Mouse (Mus musculus): ENCODE results near the gene Bri3. TPM values are rescaled to one million over a fixed set of nuclear protein-coding genes. Genes with fewer than 3 reads are reported as not detected.
"Not testable (repeated sequence)": the region's sequence is repeated elsewhere in the genome, so short reads cannot be mapped to it uniquely, and the experiment has no call there.

Bri3 gene
- total RNA-seq, 4 experiments from 2014 or later: 35.7 to 43.3 (median 40.9) TPM

DNA sequence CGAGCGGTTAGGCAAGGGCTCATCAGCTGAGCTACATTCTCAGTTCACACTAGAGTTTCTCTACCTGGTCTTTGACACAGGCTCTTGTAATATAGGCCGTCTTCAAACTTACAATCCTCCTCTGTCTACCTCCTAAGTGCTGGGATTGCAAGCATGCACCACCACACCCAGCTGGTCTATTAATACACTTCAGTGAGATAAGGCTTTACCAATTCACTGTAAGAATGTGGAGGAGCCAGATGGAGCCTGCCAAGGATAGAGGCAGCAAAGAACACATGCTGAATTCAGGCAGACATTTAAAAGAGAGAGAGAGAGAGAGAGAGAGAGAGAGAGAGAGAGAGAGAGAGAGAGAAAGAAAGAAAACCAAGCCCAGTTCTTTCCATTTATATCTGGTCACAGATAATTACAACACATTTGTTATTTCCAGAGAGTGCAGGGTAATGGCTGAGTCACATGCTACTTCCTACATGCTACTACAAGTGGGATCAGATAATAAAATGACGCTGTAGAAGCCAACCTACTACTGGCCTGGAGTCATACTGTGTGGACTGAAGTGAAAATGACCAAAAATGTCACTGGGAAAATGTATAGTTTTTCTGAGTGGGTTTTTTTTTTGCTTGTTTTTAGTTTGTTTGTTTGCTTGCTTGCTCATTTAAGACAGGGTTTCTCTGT lies 45.7 kb downstream of the Bri3 start:
- DNase-seq (ENCODE audit: low spot score in 2 of 2): no peak

GRCm38 (mm10) chr5:144294908-144295307 lies 50.7 kb downstream of the Bri3 start:
- no peak for DNase-seq (ENCODE audit: low spot score in 2 of 2)

DNA sequence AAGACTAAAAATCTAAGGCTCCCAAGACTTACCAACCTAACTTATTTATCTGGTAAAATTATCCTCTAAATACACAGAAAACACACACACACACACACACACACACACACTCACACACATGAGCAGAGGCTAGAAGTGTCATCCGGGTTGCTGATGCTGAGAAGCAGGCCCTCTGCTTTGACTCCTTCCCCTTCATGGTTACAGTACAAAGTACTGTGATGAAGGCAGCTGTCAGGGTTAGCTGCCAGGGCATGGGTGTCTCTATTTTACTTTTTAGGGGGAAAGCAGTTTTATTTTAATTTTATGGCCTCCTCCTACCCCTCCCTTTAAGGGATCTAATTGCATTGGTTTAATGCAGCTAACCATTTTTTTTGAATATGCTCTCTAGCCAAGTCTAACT lies 51.1 kb downstream of the Bri3 start:
- no peak for DNase-seq (ENCODE audit: low spot score in 2 of 2)

DNA sequence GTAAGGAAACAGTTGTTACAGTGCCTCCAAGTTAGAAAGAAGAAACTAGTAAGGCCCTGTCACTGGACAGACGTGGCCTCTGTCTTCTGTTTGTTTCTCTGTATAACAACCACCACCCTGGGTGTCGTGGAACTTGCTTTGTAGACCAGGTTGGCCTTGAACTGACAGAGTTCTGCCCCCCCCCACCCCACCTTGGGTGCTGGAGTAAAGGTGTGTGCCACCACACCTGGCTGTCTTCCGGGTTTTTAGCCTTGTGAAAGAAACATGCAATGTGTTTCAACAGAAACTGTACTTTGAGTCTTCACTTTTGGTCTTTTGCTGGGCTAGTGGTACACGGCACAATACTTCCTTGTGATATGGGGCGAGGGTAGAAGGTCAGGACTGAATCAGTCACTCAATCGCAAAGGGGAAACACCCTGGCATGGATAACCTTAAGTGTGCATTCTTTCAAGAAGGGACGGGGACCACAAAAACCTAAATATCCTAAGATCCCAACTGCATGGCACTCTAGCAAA lies 51.9 kb downstream of the Bri3 start:
- no peak for DNase-seq (ENCODE audit: low spot score in 2 of 2)

GRCm38 (mm10) chr5:144303071-144303470 lies 58.8 kb downstream of the Bri3 start:
- DNase-seq (ENCODE audit: low spot score in 2 of 2): no peak

DNA sequence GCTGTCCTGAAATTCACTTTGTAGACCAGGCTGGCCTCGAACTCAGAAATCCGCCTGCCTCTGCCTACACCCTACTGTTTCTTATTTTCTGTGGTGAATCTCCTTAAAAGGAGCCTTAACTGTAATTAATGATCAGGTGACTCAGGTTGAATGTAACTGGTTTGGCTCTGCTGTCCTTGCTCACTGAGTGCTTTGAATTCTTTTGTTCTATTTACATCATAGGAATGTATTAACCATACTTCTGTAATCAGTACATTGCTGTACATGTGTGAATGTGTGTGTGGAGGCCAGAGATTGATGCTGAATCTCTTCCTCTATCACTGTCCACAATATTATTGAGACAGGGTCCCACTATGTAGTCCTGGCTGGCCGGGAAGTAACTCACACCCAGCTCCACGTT lies 64.7 kb downstream of the Bri3 start:
- no peak for DNase-seq (ENCODE audit: low spot score in 2 of 2)

DNA sequence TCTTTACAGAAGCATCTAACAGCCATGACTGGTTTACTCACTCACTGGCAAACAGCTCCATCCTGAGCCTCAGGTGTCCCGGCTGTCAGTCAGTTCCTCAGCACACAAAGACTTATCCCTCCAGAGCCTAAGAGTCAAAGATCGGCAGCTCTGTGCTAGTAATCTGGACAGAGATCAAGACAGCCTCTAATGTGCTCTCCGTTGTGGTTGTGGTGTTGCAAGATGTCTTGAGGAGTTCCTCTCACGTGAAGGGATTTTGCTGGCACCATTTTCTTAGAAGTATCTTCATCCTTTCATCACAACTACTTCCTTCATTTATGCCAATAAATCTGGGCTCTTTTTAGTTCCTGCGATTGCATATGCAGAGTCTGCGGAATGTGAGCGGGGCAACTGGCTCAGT lies 67.9 kb downstream of the Bri3 start:
- no peak for DNase-seq (ENCODE audit: low spot score in 2 of 2)

DNA sequence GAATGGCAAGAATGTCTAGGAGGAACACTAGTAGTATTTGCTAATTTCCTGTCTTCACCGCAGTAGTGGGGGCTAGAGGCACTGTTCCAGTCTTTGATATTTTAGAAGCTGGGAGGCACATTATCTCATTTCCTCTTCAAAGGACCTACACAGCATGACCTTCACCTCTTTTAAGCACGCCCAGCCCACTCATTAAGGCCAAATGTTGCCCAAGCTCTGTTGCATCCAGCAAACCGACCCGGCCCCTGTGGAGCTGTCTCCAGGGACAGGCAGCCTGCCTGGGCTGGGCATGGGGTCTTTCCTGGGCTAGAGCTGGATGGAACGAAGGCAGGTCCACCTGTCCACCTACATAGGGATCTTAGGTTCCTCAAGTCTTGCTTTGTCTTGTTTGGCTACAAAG lies 69.1 kb downstream of the Bri3 start:
- no peak for DNase-seq (ENCODE audit: low spot score in 2 of 2)

DNA sequence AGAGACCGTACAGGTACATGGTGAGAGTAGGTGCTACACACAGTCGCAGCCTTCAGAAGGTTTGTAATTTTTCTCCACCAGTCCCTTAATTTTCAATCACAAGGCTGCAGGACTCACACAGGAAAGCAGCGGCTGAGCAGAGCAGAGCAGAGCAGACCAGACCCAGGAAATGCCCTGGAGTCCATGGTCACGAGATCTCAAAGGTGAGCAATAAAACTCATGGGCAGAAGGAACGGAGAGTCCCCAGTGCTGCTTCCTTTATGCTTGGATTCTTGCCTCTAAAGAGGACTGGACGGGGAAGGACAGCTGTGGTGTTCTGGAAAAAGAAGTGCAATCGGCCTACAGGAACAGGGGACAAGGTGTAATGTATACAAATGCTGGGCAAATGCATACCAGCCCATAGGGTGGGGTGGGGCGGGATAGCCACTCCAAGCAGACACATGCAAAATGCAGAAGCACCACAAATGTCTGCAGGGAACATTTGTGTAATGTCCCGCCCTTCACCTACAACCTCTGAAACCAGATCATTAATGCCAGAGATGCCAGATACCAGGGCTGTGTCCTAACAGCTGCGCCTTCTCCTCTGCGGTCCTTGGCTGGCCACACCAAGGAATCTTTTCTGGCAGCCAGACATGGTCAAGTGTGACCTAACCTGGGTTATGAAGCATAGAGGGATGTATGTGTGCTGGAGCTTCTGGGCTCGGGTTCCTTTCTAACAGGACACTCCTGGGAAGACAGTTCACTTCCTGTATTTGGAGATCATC lies 70.7 kb downstream of the Bri3 start:
- DNase-seq (ENCODE audit: low spot score in 2 of 2): no peak

GRCm38 (mm10) chr5:144316442-144316841 lies 72.2 kb downstream of the Bri3 start:
- no peak for DNase-seq (ENCODE audit: low spot score in 2 of 2)

DNA sequence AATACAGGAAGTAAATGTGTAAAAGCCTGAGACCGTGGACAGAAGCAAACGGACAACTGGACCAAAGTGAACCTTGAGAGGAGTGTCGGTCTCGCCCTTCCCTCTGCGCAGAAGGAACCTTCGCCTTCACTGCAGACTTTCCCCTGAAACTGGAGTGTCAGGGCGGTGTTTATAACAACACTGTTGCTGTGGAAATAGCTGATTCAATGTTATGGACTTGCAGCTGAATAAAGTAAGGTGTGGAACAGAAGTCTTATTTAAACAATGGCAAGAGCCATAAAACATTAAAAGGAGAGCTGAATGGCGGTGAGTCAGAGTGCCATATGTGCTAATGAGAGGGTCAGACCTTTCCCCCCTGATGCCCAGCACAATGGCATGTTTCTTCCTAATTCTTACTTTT lies 73.2 kb downstream of the Bri3 start:
- no peak for DNase-seq (ENCODE audit: low spot score in 2 of 2)

- no peak for DNase-seq (ENCODE audit: low spot score in 2 of 2)
Observed at GRCm38 (mm10) chr5:144318286-144318685, 74.0 kb downstream of the Bri3 start.

DNA sequence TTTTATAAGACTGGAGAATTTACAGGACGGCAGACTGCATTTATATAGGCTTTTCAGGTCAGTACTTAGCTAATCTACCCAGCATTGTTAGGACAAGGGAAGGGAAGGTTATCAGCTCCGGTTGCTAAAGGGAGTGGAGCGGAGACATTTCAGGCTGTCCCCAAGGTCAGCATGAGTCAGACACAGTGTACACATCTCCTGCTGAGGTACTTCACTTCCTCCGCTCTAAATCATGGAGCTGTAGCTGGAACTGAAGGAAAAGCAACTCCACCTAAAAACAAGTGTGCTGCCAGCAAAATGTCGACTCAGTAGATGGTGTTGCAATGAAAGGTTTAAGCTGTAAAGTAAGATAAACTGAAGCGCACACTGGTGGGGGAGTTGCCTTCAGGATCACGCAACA lies 77.4 kb downstream of the Bri3 start:
- no peak for DNase-seq (ENCODE audit: low spot score in 2 of 2)

GRCm38 (mm10) chr5:144322717-144323116 lies 78.5 kb downstream of the Bri3 start:
- DNase-seq (ENCODE audit: low spot score in 2 of 2): no peak

DNA sequence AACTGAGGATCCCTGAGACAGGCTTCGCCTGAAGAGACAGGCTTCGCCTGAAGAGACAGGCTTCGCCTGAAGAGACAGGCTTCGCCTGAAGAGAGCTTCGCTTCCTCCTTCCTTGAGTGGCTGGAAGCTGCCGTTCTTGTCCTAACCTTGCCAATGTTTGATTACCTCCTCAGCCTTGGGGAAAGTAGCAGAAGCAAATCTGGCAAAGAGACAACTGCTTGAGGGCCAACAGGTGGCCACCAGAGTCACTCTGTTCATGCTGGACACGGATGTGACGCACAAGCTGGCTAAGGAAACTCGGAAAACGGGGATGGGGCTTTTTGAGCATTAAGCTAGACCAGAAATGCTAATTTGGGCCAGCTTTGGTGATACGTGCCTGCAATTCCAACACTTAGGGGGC lies 89.8 kb downstream of the Bri3 start:
- DNase-seq (ENCODE audit: low spot score in 2 of 2): no peak

DNA sequence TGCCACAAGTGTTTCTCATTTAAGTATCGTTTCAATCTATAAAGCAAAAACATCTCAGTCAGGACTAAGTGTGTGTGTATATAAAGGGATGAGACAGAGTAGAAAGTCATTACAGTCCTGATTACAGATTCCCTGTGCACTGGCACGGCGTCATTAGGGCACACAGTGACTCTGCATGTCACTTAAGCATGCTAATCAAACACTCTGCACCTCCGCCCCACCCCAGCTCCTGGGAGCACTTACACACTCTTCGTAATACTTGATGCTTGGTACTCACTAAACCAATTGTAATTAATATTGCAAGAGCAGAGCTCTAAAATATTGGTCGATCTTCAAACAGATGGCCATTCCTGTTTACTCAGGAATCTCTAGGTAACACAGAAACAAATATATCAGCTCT lies 91.1 kb downstream of the Bri3 start:
- DNase-seq (ENCODE audit: low spot score in 2 of 2): not testable (repeated sequence)

DNA sequence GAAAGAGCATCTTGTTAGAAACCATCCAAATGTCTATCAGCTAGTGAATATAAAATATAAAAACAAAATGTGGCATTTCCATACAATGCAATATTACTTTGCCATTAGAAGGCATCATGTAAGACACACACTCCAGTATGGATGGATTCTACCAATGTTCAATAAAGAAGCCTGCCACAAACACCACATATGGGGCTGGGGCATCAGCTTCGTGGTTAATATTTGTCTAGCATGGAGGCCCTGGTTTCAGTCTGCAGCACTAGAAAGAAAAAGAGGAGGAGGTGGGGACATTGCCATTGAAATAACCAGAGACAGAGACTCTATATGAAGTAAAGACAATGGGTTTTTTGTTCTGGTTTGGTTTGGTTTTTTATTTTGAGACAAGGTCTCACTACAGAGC lies 94.5 kb downstream of the Bri3 start:
- DNase-seq (ENCODE audit: low spot score in 2 of 2): no peak

GRCm38 (mm10) chr5:144341085-144341484 lies 96.8 kb downstream of the Bri3 start:
- DNase-seq (ENCODE audit: low spot score in 2 of 2): no peak

GRCm38 (mm10) chr5:144344592-144344991 lies 100.4 kb downstream of the Bri3 start:
- no peak for DNase-seq (ENCODE audit: low spot score in 2 of 2)

DNA sequence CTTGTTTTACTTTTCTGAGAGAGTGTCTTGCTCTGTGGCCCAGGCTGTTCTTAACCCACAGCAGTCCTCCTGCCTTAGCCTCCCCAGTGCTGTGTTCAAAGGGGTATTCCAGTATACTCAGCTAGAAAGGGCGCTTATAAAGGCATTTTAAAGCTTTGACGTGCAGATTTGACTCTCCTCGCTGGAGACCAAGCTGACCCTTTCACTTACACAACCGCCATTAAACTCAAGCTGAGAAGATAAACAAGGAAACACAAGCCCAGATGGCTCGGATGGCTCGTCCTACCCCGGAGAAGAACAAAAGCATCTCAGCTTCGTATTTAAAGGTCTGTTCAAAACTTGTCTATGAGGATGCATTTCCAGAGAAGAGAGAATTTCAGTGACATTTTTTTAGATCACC lies 106.9 kb downstream of the Bri3 start:
- DNase-seq (ENCODE audit: low spot score in 2 of 2): no peak

DNA sequence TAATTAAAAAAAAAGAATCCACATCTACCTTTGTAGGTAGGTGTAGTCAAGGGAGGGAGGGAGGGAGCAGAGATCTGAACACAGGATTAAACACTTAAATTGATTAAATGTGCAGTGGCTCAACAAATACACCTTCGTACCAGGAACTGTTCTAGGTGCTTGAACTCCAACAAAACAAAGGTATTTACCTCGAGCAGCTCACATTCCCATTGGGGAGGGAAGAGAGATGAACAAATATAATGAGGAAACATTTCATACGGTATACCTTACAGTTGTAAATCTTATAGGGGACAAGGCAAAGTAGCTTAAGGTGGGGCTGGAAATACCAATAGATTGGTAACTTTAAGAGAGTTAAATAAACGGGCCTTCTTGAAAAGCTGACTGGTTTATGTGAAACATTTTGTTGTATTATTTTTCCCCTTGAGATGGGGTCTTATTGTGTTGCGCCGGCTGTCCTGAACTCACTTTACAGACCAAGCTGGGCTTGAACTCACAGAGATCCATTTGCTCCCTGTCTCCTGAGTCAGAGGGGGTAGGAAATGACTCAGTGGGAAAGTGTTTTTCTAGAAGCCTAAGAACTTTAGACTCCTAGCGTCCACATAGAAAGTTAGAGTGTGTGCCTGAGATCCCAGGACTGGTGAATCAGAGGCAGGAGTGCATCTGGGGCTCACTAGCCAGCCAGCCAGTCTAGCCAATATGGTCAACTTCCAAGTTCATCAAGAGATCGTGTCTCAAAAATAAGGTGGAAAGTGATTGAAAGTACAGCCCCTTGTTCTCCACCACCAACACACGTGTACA lies 108.2 kb downstream of the Bri3 start:
- no peak for DNase-seq (ENCODE audit: low spot score in 2 of 2)

- DNase-seq (ENCODE audit: low spot score in 2 of 2): no peak
Observed at GRCm38 (mm10) chr5:144356776-144357455, 112.7 kb downstream of the Bri3 start.

Measured in gastrocnemius, adult 8-10 months (tissue).